Mouse (Mus musculus) ES-E14 (cell line): ENCODE data around the gene Tiprl.

Source experiments
- CHD2 ChIP-seq: IDR thresholded peaks from 2 replicates; pipeline ENCODE4 v1.6.1; 2014; ENCODE audit warnings: mild to moderate bottlenecking, low read depth, low read length, inconsistent platforms
- HCFC1 ChIP-seq: IDR thresholded peaks from 2 replicates; pipeline ENCODE4 v1.6.1; 2012; ENCODE audit warnings: low read length, inconsistent platforms, borderline replicate concordance; ENCODE audit not compliant: insufficient read depth
- MAFK ChIP-seq: IDR thresholded peaks from 2 replicates; pipeline ENCODE4 v1.6.1; 2014; ENCODE audit warnings: mild to moderate bottlenecking, low read depth, low read length, inconsistent platforms; ENCODE audit not compliant: insufficient read depth
- ZC3H11A ChIP-seq: IDR thresholded peaks from 2 replicates; pipeline ENCODE4 v1.6.1; 2012; ENCODE audit warnings: low read depth, mild to moderate bottlenecking, inconsistent platforms, low read length, borderline replicate concordance
- ZNF384 ChIP-seq: IDR thresholded peaks from 2 replicates; pipeline ENCODE4 v1.6.1; 2012; ENCODE audit warnings: low read depth, low read length, inconsistent platforms

DNA sequence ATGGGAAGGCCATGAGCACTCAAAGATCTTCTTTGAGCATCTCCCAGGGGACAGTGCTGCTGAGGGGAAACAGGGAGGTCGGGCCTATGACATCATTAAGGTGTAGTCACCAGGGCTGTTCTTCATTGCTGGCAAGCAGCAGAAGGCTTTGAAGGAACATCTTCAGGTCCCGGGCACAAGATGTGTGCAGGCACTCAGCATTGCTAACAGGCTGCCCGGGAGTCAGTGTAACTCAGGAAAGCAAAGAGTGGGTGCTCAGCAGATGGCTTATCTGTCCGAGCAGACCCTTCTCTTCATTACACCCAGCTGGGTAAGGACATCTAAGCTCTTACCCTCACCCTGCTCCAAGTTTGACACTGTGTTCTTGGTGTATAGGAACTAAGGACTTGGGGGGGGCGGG lies 57.5 kb downstream of the Tiprl start:
- no peak for TF ChIP-seq ZNF384
- TF ChIP-seq ZC3H11A, result no peak
- no peak for TF ChIP-seq CHD2
- no peak for TF ChIP-seq MAFK
- no peak for TF ChIP-seq HCFC1
